Mouse (Mus musculus) kidney, embryonic 14.5 days (tissue): ENCODE measurements around the gene Pde4c. TPM values are rescaled to one million over a fixed set of nuclear protein-coding genes. Genes with fewer than 3 reads are reported as not detected.

Source experiments
- ATAC-seq: fragments of 200-750 bp; cut with Nextera tagmentation; 2 replicates; pipeline ENCODE4 v1.8.0; 2017; ENCODE audit warnings: moderate number of reproducible peaks, mild to moderate bottlenecking, moderate TSS enrichment, moderate library complexity; ENCODE audit not compliant: low FRiP score, low TSS enrichment
- H3K27ac ChIP-seq: fragments of 300-500 bp; sonication (generic); 2 replicates; pipeline ENCODE4 v1.5.1; 2014; ENCODE audit warnings: low read depth, mild to moderate bottlenecking, low read length, moderate library complexity, mixed read lengths
- H3K27me3 ChIP-seq: fragments of 300-500 bp; sonication (generic); 2 replicates; pipeline ENCODE4 v1.6.1; 2014; ENCODE audit warnings: mild to moderate bottlenecking, low read length; ENCODE audit not compliant: control insufficient read depth, insufficient read depth
- H3K36me3 ChIP-seq: fragments of 300-500 bp; sonication (generic); 2 replicates; pipeline ENCODE4 v1.6.1; 2014; ENCODE audit warnings: low read length, mixed read lengths; ENCODE audit not compliant: control insufficient read depth, insufficient read depth
- H3K4me1 ChIP-seq: fragments of 300-500 bp; sonication (generic); 2 replicates; pipeline ENCODE4 v1.6.1; 2014; ENCODE audit warnings: low read length, mixed read lengths; ENCODE audit not compliant: control insufficient read depth, insufficient read depth
- H3K4me2 ChIP-seq: fragments of 300-500 bp; sonication (generic); replicated peaks from 2 replicates; pipeline ENCODE4 v1.6.1; 2014; ENCODE audit warnings: low read depth, mild to moderate bottlenecking, low read length
- H3K4me3 ChIP-seq: fragments of 300-500 bp; sonication (generic); 2 replicates; pipeline ENCODE4 v1.5.1; 2014; ENCODE audit warnings: mild to moderate bottlenecking, low read length
- H3K9ac ChIP-seq: fragments of 300-500 bp; sonication (generic); 2 replicates; pipeline ENCODE4 v1.6.1; 2014; ENCODE audit warnings: low read depth, mild to moderate bottlenecking, low read length, moderate library complexity
- H3K9me3 ChIP-seq: fragments of 300-500 bp; sonication (generic); 2 replicates; pipeline ENCODE4 v1.6.1; 2016; ENCODE audit warnings: low read length; ENCODE audit not compliant: control insufficient read depth
- whole genome bisulfite sequencing: fragments of 180-500 bp; shearing (Covaris S2); extraction: QIAGEN DNeasy Blood & Tissue Kit; methylation state at CpG from one replicate; pipeline ENCODE4 v1.1.7; 2014; 5-methylcytosine and 5-hydroxymethylcytosine counted together
- polyA plus RNA-seq: library from polyadenylated mRNA; unstranded; fragments of >200 nt; fragmentation: Nextera tagmentation; extraction: Ambion mirVana; gene quantifications from 2 replicates; pipeline ENCODE4 v1.2.1, GENCODE M21; 2014

Pde4c gene
- polyA plus RNA-seq, 1 experiment from 2014 or later: 4.0 TPM

GRCm38 (mm10) chr8:70711041-70711440 is 12.5 kb upstream of the Pde4c start:
- 83% methylated on average over 11 of the region's 11 CpGs for WGBS
- Histone ChIP-seq H3K9ac (no peak overlapping the region), H3K4me1 (no peaks in the 10 kb centered on the region), H3K27ac (no peak overlapping the region), H3K4me2 (no peak overlapping the region), H3K36me3 (no peaks in the 10 kb centered on the region), H3K27me3 (no peaks in the 10 kb centered on the region), H3K9me3 (no peaks in the 10 kb centered on the region), H3K4me3 (no peak overlapping the region)
- ATAC-seq: no peak

- H3K27ac ChIP-seq: no peak overlapping the region
- H3K4me3 ChIP-seq: no peak overlapping the region
- ATAC-seq: no peak
- no peaks in the 10 kb centered on the region for H3K36me3 ChIP-seq
- no peak overlapping the region for H3K4me2 ChIP-seq
- H3K9ac ChIP-seq: no peak overlapping the region
- H3K27me3 ChIP-seq: no peaks in the 10 kb centered on the region
- H3K4me1 ChIP-seq: no peaks in the 10 kb centered on the region
- 73% methylated on average over 7 of the region's 7 CpGs for WGBS
- no peaks in the 10 kb centered on the region for H3K9me3 ChIP-seq
These were observed 9.5 kb upstream of the Pde4c start for GRCm38 (mm10) chr8:70713991-70714390.

GRCm38 (mm10) chr8:70715086-70715485 is 8.4 kb upstream of the Pde4c start:
- no peak overlapping the region for H3K4me3 ChIP-seq
- no peak for ATAC-seq
- no peak overlapping the region for H3K9ac ChIP-seq
- no peak overlapping the region for H3K4me2 ChIP-seq
- H3K27me3 ChIP-seq: no peaks in the 10 kb centered on the region
- WGBS: 49% methylated on average over 2 of the region's 2 CpGs
- no peaks in the 10 kb centered on the region for H3K36me3 ChIP-seq
- H3K4me1 ChIP-seq: no peaks in the 10 kb centered on the region
- H3K27ac ChIP-seq: no peak overlapping the region
- no peaks in the 10 kb centered on the region for H3K9me3 ChIP-seq

GRCm38 (mm10) chr8:70716521-70717400 is 6.8 kb upstream of the Pde4c start:
- Histone ChIP-seq H3K9ac (no peak overlapping the region), H3K4me1 (no peaks in the 10 kb centered on the region), H3K36me3 (no peaks in the 10 kb centered on the region), H3K4me2 (no peak overlapping the region), H3K4me3 (no peak overlapping the region), H3K9me3 (no peaks in the 10 kb centered on the region), H3K27me3 (no peaks in the 10 kb centered on the region), H3K27ac (no peak overlapping the region)
- 87% methylated on average over 40 of the region's 40 CpGs for WGBS
- no peak for ATAC-seq

- H3K27ac ChIP-seq: no peak within 1 kb of the TSS
- WGBS: 6% methylated on average over 19 of the region's 19 CpGs
- H3K9me3 ChIP-seq: no peaks in the 10 kb centered on the region
- ATAC-seq: no peak
- no peaks in the 10 kb centered on the region for H3K27me3 ChIP-seq
- no peaks in the 10 kb centered on the region for H3K4me1 ChIP-seq
- H3K36me3 ChIP-seq: no peaks in the 10 kb centered on the region
- no peak within 1 kb of the TSS for H3K9ac ChIP-seq
- H3K4me2 ChIP-seq: 0 out of 2 replicates have a peak within 1 kb of the TSS, but pooled peaks have one; percentile 5
- H3K4me3 ChIP-seq: no peak within 1 kb of the TSS
These were observed 5.2 kb upstream of the Pde4c start, which contains the start of gene Gm3336 for GRCm38 (mm10) chr8:70718297-70718696. TSS of gene Gm3336 (plus strand) at chr8:70718543.

GRCm38 (mm10) chr8:70719796-70720270 is 3.7 kb upstream of the Pde4c start:
- no peak for ATAC-seq
- Histone ChIP-seq H3K9me3 (no peaks in the 10 kb centered on the region), H3K4me3 (no peak overlapping the region), H3K27me3 (no peaks in the 10 kb centered on the region), H3K36me3 (no peaks in the 10 kb centered on the region), H3K4me1 (no peaks in the 10 kb centered on the region), H3K9ac (no peak overlapping the region), H3K4me2 (no peak overlapping the region), H3K27ac (no peak overlapping the region)
- 53% methylated on average over 9 of the region's 9 CpGs for WGBS

- Histone ChIP-seq H3K27ac (no peak overlapping the region), H3K9me3 (no peaks in the 10 kb centered on the region), H3K4me3 (no peak overlapping the region), H3K4me2 (no peak overlapping the region), H3K9ac (no peak overlapping the region), H3K4me1 (no peaks in the 10 kb centered on the region), H3K27me3 (no peaks in the 10 kb centered on the region), H3K36me3 (no peaks in the 10 kb centered on the region)
- 3% methylated on average over 3 of the region's 3 CpGs for WGBS
- no peak for ATAC-seq
These were observed 2.8 kb upstream of the Pde4c start for GRCm38 (mm10) chr8:70720739-70721138.

- H3K4me3 ChIP-seq: no peak overlapping the region
- no peaks in the 10 kb centered on the region for H3K9me3 ChIP-seq
- 89% methylated on average over 8 of the region's 8 CpGs for WGBS
These were observed 1.9 kb upstream of the Pde4c start for GRCm38 (mm10) chr8:70721601-70722000.

GRCm38 (mm10) chr8:70724216-70724615 is 696 bp downstream of the Pde4c start:
- H3K4me2 ChIP-seq: peak overlapping the region; percentile 9; the same call in 1 of the 2 replicates

More at GRCm38 (mm10) chr8:70721601-70722000, 1.9 kb upstream of the Pde4c start:
- Histone ChIP-seq H3K27me3 (no peaks in the 10 kb centered on the region; the same call in 1 of the 2 replicates), H3K4me1 (no peaks in the 10 kb centered on the region), H3K36me3 (no peaks in the 10 kb centered on the region), H3K4me2 (no peak overlapping the region), H3K27ac (no peak overlapping the region), H3K9ac (no peak overlapping the region)
- no peak for ATAC-seq

More at GRCm38 (mm10) chr8:70724216-70724615, 696 bp downstream of the Pde4c start:
- no peak for ATAC-seq
- Histone ChIP-seq H3K36me3 (no peaks in the 10 kb centered on the region), H3K4me1 (no peaks in the 10 kb centered on the region), H3K9ac (no peak overlapping the region), H3K27me3 (peaks cover 2% of the 10 kb centered on the region; the same call in 1 of the 2 replicates), H3K27ac (peak overlapping the region; percentile 86), H3K4me3 (no peak overlapping the region), H3K9me3 (no peaks in the 10 kb centered on the region)
- 58% methylated on average over 12 of the region's 12 CpGs for WGBS
